Mouse (Mus musculus) CH12.LX (cell line): ENCODE data around the gene Mtrex. TPM values are rescaled to one million over a fixed set of nuclear protein-coding genes. Genes with fewer than 3 reads are reported as not detected.

Source experiments
- DNase-seq: peaks from one replicate; pipeline ENCODE4 v3.0.0-alpha.2; 2013; ENCODE audit errors: extremely low read depth
- H3K27ac ChIP-seq: 2 replicates; pipeline ENCODE4 v1.5.1; 2012; ENCODE audit warnings: low read depth, mild to moderate bottlenecking, control low read depth, moderate library complexity; ENCODE audit not compliant: insufficient read depth
- H3K27me3 ChIP-seq: replicated peaks from 2 replicates; pipeline ENCODE3; 2012; ENCODE audit warnings: inconsistent platforms
- H3K36me3 ChIP-seq, 2 experiments: replicated peaks in 1 of 2; 2 replicates each; pipeline versions ENCODE3 to v1.6.1; 2012; ENCODE audit warnings: inconsistent platforms in 1 of 2, low read length in 1 of 2, mild to moderate bottlenecking in 1 of 2, mixed read lengths in 1 of 2, moderate library complexity in 1 of 2; ENCODE audit not compliant: control insufficient read depth in 1 of 2, insufficient read depth in 1 of 2
- H3K4me1 ChIP-seq, 2 experiments: 2 replicates each; pipeline ENCODE4 v1.6.1; 2012; ENCODE audit warnings: inconsistent platforms in 1 of 2, moderate library complexity in 1 of 2; ENCODE audit not compliant: insufficient read depth in 2 of 2, control insufficient read depth in 1 of 2
- H3K4me2 ChIP-seq: 2 replicates; pipeline ENCODE4 v1.6.1; 2012; ENCODE audit warnings: low read depth, mild to moderate bottlenecking, control low read depth; ENCODE audit not compliant: poor library complexity, insufficient read depth, severe bottlenecking
- H3K4me3 ChIP-seq, 3 experiments: fragments of 150-350 bp in 1 of 3; sonication (generic) in 1 of 3; replicated peaks in 1 of 3; 2 replicates each; pipeline versions ENCODE3 to v1.5.1; 2011 to 2012; ENCODE audit warnings: low read depth in 2 of 3, low read length in 2 of 3, mild to moderate bottlenecking in 2 of 3, moderate library complexity in 2 of 3, control low read depth in 1 of 3, improper control_type of control experiment in 1 of 3, inconsistent platforms in 1 of 3, mixed read lengths in 1 of 3; ENCODE audit not compliant: poor library complexity in 1 of 3
- H3K79me2 ChIP-seq: replicated peaks from 2 replicates; pipeline ENCODE4 v1.6.1; 2012; ENCODE audit warnings: mild to moderate bottlenecking, moderate library complexity; ENCODE audit not compliant: control insufficient read depth, poor library complexity, insufficient read depth, severe bottlenecking; ENCODE audit errors: extremely low read depth
- H3K9ac ChIP-seq: 2 replicates; pipeline ENCODE4 v1.6.1; 2012; ENCODE audit warnings: low read depth, mild to moderate bottlenecking, control low read depth, moderate library complexity; ENCODE audit not compliant: insufficient read depth
- H3K9me3 ChIP-seq: replicated peaks from 2 replicates; pipeline ENCODE3; 2012; ENCODE audit warnings: low read length, inconsistent platforms, mixed read lengths
- CTCF ChIP-seq, 2 experiments: IDR thresholded peaks in 1 of 2; conservative IDR thresholded peaks in 1 of 2; 2 replicates each; pipeline ENCODE4 v1.5.1; 2011 to 2012; ENCODE audit warnings: low read depth in 2 of 2, low read length in 2 of 2, improper control_type of control experiment in 1 of 2, inconsistent platforms in 1 of 2, mild to moderate bottlenecking in 1 of 2, moderate library complexity in 1 of 2
- E2F4 ChIP-seq: IDR thresholded peaks from 2 replicates; pipeline ENCODE4 v1.6.1; 2011; ENCODE audit warnings: low read depth, low read length, improper control_type of control experiment; ENCODE audit not compliant: insufficient replicate concordance
- EP300 ChIP-seq: IDR thresholded peaks from 2 replicates; pipeline ENCODE4 v1.6.1; 2011; ENCODE audit warnings: low read length, improper control_type of control experiment
- GABPA ChIP-seq: IDR thresholded peaks from 2 replicates; pipeline ENCODE4 v1.6.1; 2012; ENCODE audit warnings: low read depth, low read length, improper control_type of control experiment, inconsistent platforms; ENCODE audit not compliant: insufficient replicate concordance
- HCFC1 ChIP-seq: IDR thresholded peaks from 2 replicates; pipeline ENCODE4 v1.6.1; 2012; ENCODE audit warnings: low read depth, mild to moderate bottlenecking, inconsistent platforms, low read length, improper control_type of control experiment
- IRF4 ChIP-seq: IDR thresholded peaks from 2 replicates; pipeline ENCODE4 v1.6.1; 2014; ENCODE audit warnings: low read depth, mild to moderate bottlenecking, inconsistent platforms, low read length, improper control_type of control experiment
- JUN ChIP-seq: IDR thresholded peaks from 2 replicates; pipeline ENCODE4 v1.6.1; 2011; ENCODE audit warnings: low read depth, mild to moderate bottlenecking, low read length, improper control_type of control experiment, moderate library complexity; ENCODE audit not compliant: insufficient read depth
- JUND ChIP-seq: conservative IDR thresholded peaks from 2 replicates; pipeline ENCODE4 v1.6.1; 2011; ENCODE audit warnings: low read depth, low read length, improper control_type of control experiment
- KAT2A ChIP-seq: IDR thresholded peaks from 2 replicates; pipeline ENCODE4 v1.6.1; 2012; ENCODE audit warnings: low read length, improper control_type of control experiment, inconsistent platforms; ENCODE audit not compliant: insufficient replicate concordance
- MAFK ChIP-seq: IDR thresholded peaks from 2 replicates; pipeline ENCODE4 v1.6.1; 2011; ENCODE audit warnings: low read length, improper control_type of control experiment; ENCODE audit not compliant: insufficient replicate concordance
- MAX ChIP-seq: IDR thresholded peaks from 2 replicates; pipeline ENCODE4 v1.6.1; 2011; ENCODE audit warnings: low read length, improper control_type of control experiment
- MAZ ChIP-seq: IDR thresholded peaks from 2 replicates; pipeline ENCODE4 v1.6.1; 2012; ENCODE audit warnings: low read depth, mild to moderate bottlenecking, inconsistent platforms, low read length, improper control_type of control experiment, moderate library complexity
- MEF2A ChIP-seq: IDR thresholded peaks from 2 replicates; pipeline ENCODE4 v1.6.1; 2014; ENCODE audit warnings: low read depth, mild to moderate bottlenecking, inconsistent platforms, low read length, improper control_type of control experiment, borderline replicate concordance
- MXI1 ChIP-seq: IDR thresholded peaks from 2 replicates; pipeline ENCODE4 v1.6.1; 2011; ENCODE audit warnings: mild to moderate bottlenecking, low read depth, low read length, improper control_type of control experiment
- NELFE ChIP-seq: IDR thresholded peaks from 2 replicates; pipeline ENCODE4 v1.6.1; 2011; ENCODE audit warnings: low read depth, low read length, improper control_type of control experiment
- NRF1 ChIP-seq: IDR thresholded peaks from 2 replicates; pipeline ENCODE4 v1.6.1; 2014; ENCODE audit warnings: low read depth, mild to moderate bottlenecking, inconsistent platforms, low read length, improper control_type of control experiment, moderate library complexity
- PAX5 ChIP-seq: IDR thresholded peaks from 2 replicates; pipeline ENCODE4 v1.6.1; 2012; ENCODE audit warnings: low read length, inconsistent platforms, mixed read lengths
- POLR2A ChIP-seq: IDR thresholded peaks from 2 replicates; pipeline ENCODE4 v1.6.1; 2011; ENCODE audit warnings: low read depth, mild to moderate bottlenecking, improper control_type of control experiment, low read length
- SIN3A ChIP-seq: IDR thresholded peaks from 2 replicates; pipeline ENCODE4 v1.6.1; 2012; ENCODE audit warnings: low read length, improper control_type of control experiment, inconsistent platforms
- SMC3 ChIP-seq: IDR thresholded peaks from 2 replicates; pipeline ENCODE4 v1.6.1; 2011; ENCODE audit warnings: low read depth, low read length, improper control_type of control experiment
- TBP ChIP-seq: conservative IDR thresholded peaks from 2 replicates; pipeline ENCODE4 v1.6.1; 2011; ENCODE audit warnings: low read depth, low read length, improper control_type of control experiment
- TCF12 ChIP-seq: IDR thresholded peaks from 2 replicates; pipeline ENCODE4 v1.6.1; 2014; ENCODE audit warnings: low read depth, mild to moderate bottlenecking, inconsistent platforms, low read length, improper control_type of control experiment
- USF1 ChIP-seq: IDR thresholded peaks from 2 replicates; pipeline ENCODE4 v1.6.1; 2014; ENCODE audit warnings: low read depth, mild to moderate bottlenecking, inconsistent platforms, low read length, improper control_type of control experiment
- USF2 ChIP-seq: conservative IDR thresholded peaks from 2 replicates; pipeline ENCODE4 v1.6.1; 2011; ENCODE audit warnings: low read depth, low read length, improper control_type of control experiment
- ZKSCAN1 ChIP-seq: IDR thresholded peaks from 2 replicates; pipeline ENCODE4 v1.6.1; 2012; ENCODE audit warnings: low read depth, inconsistent platforms, low read length, improper control_type of control experiment, borderline replicate concordance
- ZMIZ1 ChIP-seq: IDR thresholded peaks from 2 replicates; pipeline ENCODE4 v1.6.1; 2012; ENCODE audit warnings: low read depth, mild to moderate bottlenecking, inconsistent platforms, low read length, improper control_type of control experiment
- ZNF384 ChIP-seq: IDR thresholded peaks from 2 replicates; pipeline ENCODE4 v1.6.1; 2012; ENCODE audit warnings: low read depth, low read length, improper control_type of control experiment, inconsistent platforms
- dilution Hi-C: fragments of 300-500 bp; cut with MboI; formaldehyde crosslinking; loops from 2 replicates; pipeline ENCODE4 v1.14.3; 2020; ENCODE audit warnings: low sequenced_read_pairs; ENCODE audit not compliant: extremely low pct_unique_long_range_greater_than_20kb, extremely low pct_ligation_motif_present
- in situ Hi-C: fragments of 300-500 bp; cut with MboI; formaldehyde crosslinking; loops from 3 replicates; pipeline ENCODE4 v1.14.3; 2019; ENCODE audit warnings: low sequenced_read_pairs, low pct_ligation_motif_present, low pct_unique_long_range_greater_than_20kb, mixed read lengths
- polyA plus RNA-seq: library from polyadenylated mRNA; unstranded; fragments of >175 nt; gene quantifications from 2 replicates; pipeline ENCODE4 v1.2.1, GENCODE M21; 2012; ENCODE audit warnings: low read depth; ENCODE audit not compliant: insufficient read length
- total RNA-seq, 2 experiments: library from RNA; depleted of rRNA; stranded (reverse); fragments of 300-350 nt in 1 of 2; fragments of >200 nt in 1 of 2; gene quantifications; 2 replicates each; pipeline ENCODE4 v1.2.3; 2012 to 2014

The Mtrex gene
- total and polyA plus RNA-seq, 3 experiments = 55.0 to 87.6 (median 63.9) TPM

- H3K9me3 ChIP-seq = peaks cover 5% of the 10 kb centered on the region
- H3K4me2 ChIP-seq = no peak overlapping the region
- TF ChIP-seq TCF12 = no peak
- no peak for TF ChIP-seq TBP
- TF ChIP-seq KAT2A = no peak
- TF ChIP-seq SMC3 = no peak
- TF ChIP-seq MAZ = no peak
- TF ChIP-seq MXI1 = no peak
- no peak for TF ChIP-seq USF2
- no peak for TF ChIP-seq CTCF (conservative IDR thresholded peaks at IDR 0.05 in 1 of 2, IDR thresholded peaks at IDR 0.05 in 1 of 2; ENCODE audit: low read depth in 2 of 2, low read length in 2 of 2)
- no peak for TF ChIP-seq ZMIZ1
- TF ChIP-seq SIN3A = no peak
- no peak for TF ChIP-seq EP300
- TF ChIP-seq ZKSCAN1 = no peak
- no peak for TF ChIP-seq GABPA
- TF ChIP-seq E2F4 = no peak
- TF ChIP-seq USF1 = no peak
- no peak for TF ChIP-seq JUN
- TF ChIP-seq JUND = no peak
- TF ChIP-seq MEF2A = no peak
- no peak for TF ChIP-seq POLR2A
- TF ChIP-seq MAFK = no peak
- peaks cover 47 to 94% of the 10 kb centered on the region in 2 experiments for H3K36me3 ChIP-seq
- H3K4me1 ChIP-seq = peaks cover 2 to 24% of the 10 kb centered on the region in 2 experiments; a peak in 3 of 4 replicates
- in situ Hi-C loops = no loop called here
- no peak for DNase-seq
- no peaks in the 10 kb centered on the region for H3K27me3 ChIP-seq
- dilution Hi-C loops = no loop called here
- no peaks in the 10 kb centered on the region for H3K79me2 ChIP-seq
- H3K4me3 ChIP-seq = no peak overlapping the region
- H3K27ac ChIP-seq = no peak overlapping the region
- no peak overlapping the region for H3K9ac ChIP-seq
Observed at GRCm38 (mm10) chr13:112862978-112863677, 64.1 kb downstream of the Mtrex start.

- peaks cover 45 to 93% of the 10 kb centered on the region in 2 experiments for H3K36me3 ChIP-seq
- no peak for DNase-seq
- no peak overlapping the region for H3K27ac ChIP-seq
- H3K4me1 ChIP-seq = peaks cover 2 to 24% of the 10 kb centered on the region in 2 experiments; a peak in 3 of 4 replicates
- peaks cover 5% of the 10 kb centered on the region for H3K9me3 ChIP-seq
- no peaks in the 10 kb centered on the region for H3K79me2 ChIP-seq
- H3K27me3 ChIP-seq = no peaks in the 10 kb centered on the region
- H3K4me3 ChIP-seq = no peak overlapping the region
- dilution Hi-C loops (no loop called here), in situ Hi-C loops (no loop called here)
- TF ChIP-seq JUND = no peak
- no peak for TF ChIP-seq IRF4
- no peak for TF ChIP-seq ZNF384
- TF ChIP-seq NRF1 = no peak
- TF ChIP-seq TBP = no peak
- no peak for TF ChIP-seq NELFE
- no peak for TF ChIP-seq HCFC1
- TF ChIP-seq PAX5 = no peak
- no peak for TF ChIP-seq MAX
- no peak for TF ChIP-seq MXI1
- TF ChIP-seq JUN = no peak
- no peak for TF ChIP-seq POLR2A
- H3K9ac ChIP-seq = no peak overlapping the region
- H3K4me2 ChIP-seq = no peak overlapping the region
Observed at GRCm38 (mm10) chr13:112862342-112862741, 64.9 kb downstream of the Mtrex start.
